Mouse (Mus musculus) brown adipose tissue, adult 24 weeks (tissue): Measurements from ENCODE around the gene Insl5. TPM values are rescaled to one million over a fixed set of nuclear protein-coding genes. Genes with fewer than 3 reads are reported as not detected.

ENCODE experiments used
- H3K27ac ChIP-seq: fragments of 200-500 bp; replicated peaks from 2 replicates; pipeline ENCODE4 v1.5.1; 2012; ENCODE audit warnings: low read depth, mild to moderate bottlenecking, low read length
- H3K4me1 ChIP-seq: fragments of 200-500 bp; 2 replicates; pipeline ENCODE4 v1.6.1; 2012; ENCODE audit warnings: low read length, mixed read lengths; ENCODE audit not compliant: control insufficient read depth, insufficient read depth, insufficient read length
- H3K4me3 ChIP-seq: fragments of 200-500 bp; 2 replicates; pipeline ENCODE4 v1.5.1; 2012; ENCODE audit warnings: low read depth, mild to moderate bottlenecking, low read length, moderate library complexity; ENCODE audit not compliant: insufficient read depth
- polyA plus RNA-seq: library from polyadenylated mRNA; stranded (reverse); fragments of >200 nt; gene quantifications from 2 replicates; pipeline ENCODE4 v1.2.4, GENCODE M21; 2012; ENCODE audit not compliant: missing spikeins, insufficient read depth, insufficient read length

Insl5 gene
- polyA plus RNA-seq, 1 experiment = not detected

DNA sequence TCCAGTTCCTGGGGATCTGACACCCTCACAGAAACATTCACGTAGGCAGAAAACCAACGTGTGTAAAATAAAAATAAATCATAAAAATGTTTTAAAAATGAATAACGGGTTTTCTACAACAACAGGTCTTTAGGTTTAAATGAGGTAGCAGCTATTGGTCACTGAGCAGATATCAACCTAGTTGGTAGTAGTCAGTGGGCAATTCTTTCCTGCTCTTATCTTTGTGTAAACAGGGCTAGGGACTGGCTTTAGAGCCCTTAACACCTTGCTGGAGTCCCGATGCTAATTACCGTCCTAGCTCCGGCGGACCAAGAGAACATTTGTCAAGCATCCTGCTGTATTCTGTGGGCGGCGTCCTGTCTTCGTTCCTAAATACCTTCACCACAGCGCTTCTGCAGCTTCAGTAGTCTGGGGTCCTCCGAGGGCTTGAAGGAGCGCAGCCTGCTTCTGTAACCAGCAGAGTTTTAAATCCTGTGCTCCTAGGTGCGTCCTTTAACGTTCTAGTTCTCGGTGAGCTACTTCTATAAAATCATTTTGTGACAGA, 48.8 kb downstream of the Insl5 start:
- no peak overlapping the region for H3K4me3 ChIP-seq
- H3K27ac ChIP-seq = no peak overlapping the region

DNA sequence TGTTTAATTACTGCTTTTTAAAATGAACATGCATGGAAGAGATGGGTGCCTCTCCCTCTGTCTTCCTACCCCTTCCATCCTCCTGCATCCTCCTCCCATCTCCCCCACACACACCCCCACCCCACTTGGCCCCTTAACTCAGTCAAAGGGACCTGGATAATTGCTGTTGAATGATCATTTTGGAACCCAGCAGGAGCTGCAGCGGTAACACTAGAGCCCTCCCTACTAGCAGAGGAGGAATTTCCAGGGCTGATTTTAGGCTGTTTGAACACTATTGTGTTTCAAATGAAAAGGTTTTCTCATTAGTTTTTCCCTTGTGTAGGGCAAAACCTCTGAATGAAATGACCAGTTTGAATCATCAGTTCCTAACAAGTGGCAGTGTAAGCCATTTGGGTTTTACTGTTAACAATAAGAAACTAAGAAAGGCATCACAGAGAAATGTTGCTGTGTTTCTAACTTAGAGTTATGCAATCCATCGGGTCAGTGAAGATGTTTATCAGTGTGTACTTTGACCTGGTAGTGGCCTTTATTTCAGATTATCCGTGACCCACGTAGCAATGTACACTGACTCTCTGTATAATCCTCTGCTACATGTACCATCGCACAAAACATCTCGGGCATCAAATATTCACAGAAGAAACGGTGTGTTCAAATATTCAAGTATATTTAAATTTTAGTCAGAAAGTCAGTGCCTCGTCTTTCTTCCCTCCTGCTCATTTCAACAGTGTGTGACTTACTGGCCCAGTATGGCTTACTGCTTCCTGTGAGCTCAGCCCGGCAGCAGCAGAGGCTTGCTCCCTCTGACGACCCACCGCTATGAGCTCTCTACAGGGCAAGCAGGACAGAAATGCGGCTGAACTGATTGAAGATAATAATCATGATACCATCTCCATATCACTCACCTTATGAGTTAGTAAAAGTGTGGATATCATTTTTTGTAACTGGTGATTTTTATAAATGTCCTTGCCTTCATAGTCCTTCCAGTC, 50.1 kb downstream of the Insl5 start:
- H3K4me3 ChIP-seq = no peak overlapping the region
- no peak overlapping the region for H3K27ac ChIP-seq
- no peaks in the 10 kb centered on the region for H3K4me1 ChIP-seq

More for the DNA sequence above, 48.8 kb downstream of the Insl5 start:
- no peaks in the 10 kb centered on the region for H3K4me1 ChIP-seq

DNA sequence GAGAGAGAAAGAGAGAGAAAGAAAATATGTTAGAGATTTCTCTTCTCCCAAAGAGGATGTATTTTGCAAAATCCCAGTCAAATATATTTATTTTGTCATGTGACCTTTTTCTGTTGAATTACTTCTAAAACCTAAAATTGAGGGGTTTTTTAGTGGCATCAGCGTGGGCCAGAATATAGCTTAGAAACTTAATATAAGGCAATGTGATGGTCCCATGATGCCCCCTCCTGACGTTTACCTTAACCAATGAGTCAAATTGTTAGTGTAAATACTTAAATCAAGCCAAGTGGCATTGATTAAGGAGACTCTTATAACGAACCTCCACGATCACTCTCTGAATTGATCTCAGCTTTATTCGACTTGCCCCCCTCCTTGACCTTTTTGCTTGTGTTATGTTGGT, 52.5 kb downstream of the Insl5 start:
- Histone ChIP-seq H3K4me3 (no peak overlapping the region), H3K4me1 (no peaks in the 10 kb centered on the region), H3K27ac (no peak overlapping the region)

DNA sequence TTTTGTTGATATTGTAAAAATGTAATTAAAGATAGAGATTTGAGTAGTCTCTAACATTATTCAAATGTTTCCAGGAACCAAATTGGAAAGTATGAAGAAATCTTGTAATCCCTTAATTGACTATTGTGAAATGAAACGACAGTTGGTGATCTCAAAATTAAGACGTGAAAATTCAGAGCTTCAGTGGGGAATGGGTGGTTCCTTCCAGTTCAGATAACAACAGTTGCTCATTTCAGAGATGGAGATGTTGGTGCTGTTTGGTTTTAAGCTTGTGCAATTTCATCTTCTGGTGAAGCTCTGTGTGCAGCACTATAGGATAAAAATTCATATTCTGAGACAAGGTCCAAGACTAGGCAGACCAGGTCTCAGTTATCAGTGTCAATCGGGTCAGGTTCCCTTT, 54.6 kb downstream of the Insl5 start:
- H3K27ac ChIP-seq = no peak overlapping the region
- no peaks in the 10 kb centered on the region for H3K4me1 ChIP-seq
- no peak overlapping the region for H3K4me3 ChIP-seq

DNA sequence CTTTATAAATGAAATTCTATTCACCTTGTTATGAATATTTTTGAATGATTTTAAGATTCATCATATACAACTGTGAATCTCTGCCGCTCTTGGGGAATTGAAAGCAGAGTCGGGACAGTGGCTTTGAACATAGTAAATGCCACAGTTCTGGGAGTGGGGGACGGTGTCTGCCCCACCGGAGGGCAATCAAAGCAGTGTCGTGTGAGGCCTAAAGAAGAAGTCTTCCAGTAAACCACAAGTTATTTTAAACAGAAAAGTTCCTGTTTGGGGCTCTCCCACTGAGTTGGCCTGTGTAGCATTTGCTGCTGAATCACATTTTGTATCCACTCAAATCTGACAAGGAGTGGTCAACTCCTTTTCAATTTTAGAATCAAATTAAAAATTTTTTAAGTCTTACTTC, 55.5 kb downstream of the Insl5 start:
- no peak overlapping the region for H3K4me3 ChIP-seq
- no peaks in the 10 kb centered on the region for H3K4me1 ChIP-seq

DNA sequence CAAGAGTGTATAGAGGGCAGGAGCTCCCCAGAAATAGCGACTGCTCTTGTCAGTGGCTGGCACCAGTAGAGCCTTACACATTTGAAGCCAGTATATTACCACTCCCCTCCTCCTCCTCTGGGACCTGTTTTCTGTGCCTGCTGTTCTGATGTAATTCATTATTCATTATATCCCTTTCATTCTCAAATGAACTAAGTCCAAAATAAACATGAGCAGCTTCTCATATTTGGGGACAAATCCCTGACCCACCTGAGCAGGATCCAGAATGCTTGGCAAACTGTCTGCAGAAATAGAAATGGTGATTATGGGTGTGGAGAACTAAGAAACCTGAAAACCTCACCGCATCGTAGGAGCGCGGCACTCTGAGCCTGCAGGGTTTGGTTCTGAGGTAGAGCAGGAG, 57.0 kb downstream of the Insl5 start:
- Histone ChIP-seq H3K27ac (no peak overlapping the region), H3K4me3 (no peak overlapping the region), H3K4me1 (no peaks in the 10 kb centered on the region)

More for the DNA sequence above, 55.5 kb downstream of the Insl5 start:
- H3K27ac ChIP-seq = no peak overlapping the region

Other genes with a start within 250 kb of the Insl5 start
- not detected in 2 replicates for gene Tctex1d1, start 48.2 kb downstream of the Insl5 start, polyA plus RNA-seq
- 26.7 and 26.8 TPM in 2 replicates for gene Mier1, start 87.5 kb upstream of the Insl5 start, polyA plus RNA-seq
- 1.2 and 1.5 TPM in 2 replicates for gene Wdr78, start 87.7 kb upstream of the Insl5 start, polyA plus RNA-seq
- 2.9 and 3.6 TPM in 2 replicates for gene Slc35d1, start 188.3 kb upstream of the Insl5 start, polyA plus RNA-seq